Mouse (Mus musculus): ENCODE data around the gene Fam192a. TPM values are rescaled to one million over a fixed set of nuclear protein-coding genes. Genes with fewer than 3 reads are reported as not detected.
A peak's percentile ranks its signal among the peaks of the same experiment; 100 is the strongest.

Gene Fam192a
- polyA plus RNA-seq (2014; fragmentation: Nextera tagmentation; extraction: Ambion mirVana) = 57.1 and 72.0 TPM in 2 replicates

GRCm38 (mm10) chr8:94601607-94602385 lies at the start of gene Fam192a, which contains the start of gene Rspry1:
TSS of gene Fam192a (minus strand) at chr8:94601997.
TSS of gene Rspry1 (plus strand) at chr8:94601937.
- H3K9me3 ChIP-seq (ENCODE audit: control insufficient read depth, low read depth, low read length) = no peaks in the 10 kb centered on the region
- peak within 1 kb of the TSS; percentile 88 for H3K27ac ChIP-seq (ENCODE audit: low read length)
- peaks cover 14% of the 10 kb centered on the region for H3K4me1 ChIP-seq (ENCODE audit: control insufficient read depth, insufficient read depth, low read length)
- peak within 1 kb of the TSS; percentile 95 for H3K4me3 ChIP-seq (ENCODE audit: low read depth, low read length)
- H3K27me3 ChIP-seq (ENCODE audit: control insufficient read depth, insufficient read depth, low read length) = no peaks in the 10 kb centered on the region
- ATAC-seq (ENCODE audit: insufficient number of reproducible peaks, insufficient read depth, low FRiP score, low read depth) = peak; percentile 100
- peak within 1 kb of the TSS; percentile 90 for H3K9ac ChIP-seq (replicated peaks; ENCODE audit: low read depth, low read length)
- no peaks in the 10 kb centered on the region for H3K36me3 ChIP-seq (ENCODE audit: control insufficient read depth, insufficient read depth, low read length)
- WGBS = under 1% methylated on average over 55 of the region's 55 CpGs
- H3K4me2 ChIP-seq (replicated peaks; ENCODE audit: low read depth, low read length) = peak within 1 kb of the TSS; percentile 91

DNA sequence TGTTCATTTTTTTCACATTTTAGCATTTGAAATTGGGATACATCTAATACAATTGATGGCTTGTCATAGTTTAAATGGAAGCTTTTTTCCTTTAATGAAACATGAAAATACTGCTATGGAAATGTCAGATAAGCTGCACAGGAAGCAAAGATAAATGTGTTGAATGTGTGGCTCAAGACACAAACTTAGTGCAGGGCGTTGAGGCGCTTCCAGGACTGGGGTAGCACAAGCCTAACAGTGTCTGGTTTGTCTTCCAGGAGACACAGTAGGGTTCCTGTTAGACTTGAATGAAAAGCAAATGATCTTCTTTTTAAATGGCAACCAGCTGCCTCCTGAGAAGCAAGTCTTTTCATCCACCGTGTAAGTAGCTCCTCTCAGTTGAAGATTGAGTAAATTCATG lies 47.7 kb upstream of the Fam192a start:
- 78% methylated on average over 3 of the region's 3 CpGs for WGBS
- H3K27ac ChIP-seq (ENCODE audit: low read length) = no peak overlapping the region
- H3K9ac ChIP-seq (replicated peaks; ENCODE audit: low read depth, low read length) = no peak overlapping the region
- no peaks in the 10 kb centered on the region for H3K4me1 ChIP-seq (ENCODE audit: control insufficient read depth, insufficient read depth, low read length)
- peaks cover 38% of the 10 kb centered on the region for H3K36me3 ChIP-seq (ENCODE audit: control insufficient read depth, insufficient read depth, low read length)
- no peaks in the 10 kb centered on the region for H3K27me3 ChIP-seq (ENCODE audit: control insufficient read depth, insufficient read depth, low read length)
- H3K4me3 ChIP-seq (ENCODE audit: low read depth, low read length) = no peak overlapping the region
- no peaks in the 10 kb centered on the region for H3K9me3 ChIP-seq (ENCODE audit: control insufficient read depth, low read depth, low read length)
- H3K4me2 ChIP-seq (replicated peaks; ENCODE audit: low read depth, low read length) = no peak overlapping the region
- ATAC-seq (ENCODE audit: insufficient number of reproducible peaks, insufficient read depth, low FRiP score, low read depth) = no peak

DNA sequence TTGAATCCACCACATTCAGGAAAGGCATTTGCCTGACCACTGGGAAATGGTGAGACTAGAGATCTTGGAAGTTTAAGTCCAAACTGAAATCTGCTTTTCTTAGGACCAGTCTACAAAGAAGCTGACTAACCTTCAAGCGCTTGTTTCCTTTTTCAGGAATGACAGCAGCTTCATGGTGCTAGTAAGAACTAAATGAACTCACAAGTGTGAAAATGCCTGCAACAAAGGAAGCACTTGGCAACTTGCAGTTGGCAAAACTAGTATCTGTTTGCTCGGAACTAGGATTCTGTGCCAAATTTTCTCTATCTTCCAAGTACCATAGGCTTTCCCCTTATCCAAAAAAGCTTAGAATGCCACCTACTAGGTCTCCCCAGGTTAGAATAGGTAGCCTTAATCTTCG lies 44.4 kb upstream of the Fam192a start:
- WGBS = 93% methylated on average over 3 of the region's 3 CpGs
- H3K36me3 ChIP-seq (ENCODE audit: control insufficient read depth, insufficient read depth, low read length) = peaks cover 44% of the 10 kb centered on the region

GRCm38 (mm10) chr8:94645202-94645601 lies 43.4 kb upstream of the Fam192a start:
- H3K36me3 ChIP-seq (ENCODE audit: control insufficient read depth, insufficient read depth, low read length) = peaks cover 51% of the 10 kb centered on the region
- no peaks in the 10 kb centered on the region for H3K4me1 ChIP-seq (ENCODE audit: control insufficient read depth, insufficient read depth, low read length)
- H3K9me3 ChIP-seq (ENCODE audit: control insufficient read depth, low read depth, low read length) = no peaks in the 10 kb centered on the region
- WGBS = 42% methylated on average over 1 of the region's 1 CpGs
- no peak overlapping the region for H3K27ac ChIP-seq (ENCODE audit: low read length)
- no peak overlapping the region for H3K9ac ChIP-seq (replicated peaks; ENCODE audit: low read depth, low read length)
- H3K4me2 ChIP-seq (replicated peaks; ENCODE audit: low read depth, low read length) = no peak overlapping the region
- H3K4me3 ChIP-seq (ENCODE audit: low read depth, low read length) = no peak overlapping the region
- no peak for ATAC-seq (ENCODE audit: insufficient number of reproducible peaks, insufficient read depth, low FRiP score, low read depth)
- H3K27me3 ChIP-seq (ENCODE audit: control insufficient read depth, insufficient read depth, low read length) = no peaks in the 10 kb centered on the region

More for the DNA sequence above, 44.4 kb upstream of the Fam192a start:
- no peak overlapping the region for H3K4me3 ChIP-seq (ENCODE audit: low read depth, low read length)
- no peaks in the 10 kb centered on the region for H3K4me1 ChIP-seq (ENCODE audit: control insufficient read depth, insufficient read depth, low read length)
- ATAC-seq (ENCODE audit: insufficient number of reproducible peaks, insufficient read depth, low FRiP score, low read depth) = no peak
- H3K27ac ChIP-seq (ENCODE audit: low read length) = no peak overlapping the region
- H3K4me2 ChIP-seq (replicated peaks; ENCODE audit: low read depth, low read length) = no peak overlapping the region
- no peaks in the 10 kb centered on the region for H3K27me3 ChIP-seq (ENCODE audit: control insufficient read depth, insufficient read depth, low read length)
- H3K9me3 ChIP-seq (ENCODE audit: control insufficient read depth, low read depth, low read length) = no peaks in the 10 kb centered on the region
- H3K9ac ChIP-seq (replicated peaks; ENCODE audit: low read depth, low read length) = no peak overlapping the region

- ATAC-seq (ENCODE audit: insufficient number of reproducible peaks, insufficient read depth, low FRiP score, low read depth) = no peak
- no peak overlapping the region for H3K4me2 ChIP-seq (replicated peaks; ENCODE audit: low read depth, low read length)
- WGBS = 87% methylated on average over 3 of the region's 3 CpGs
- no peaks in the 10 kb centered on the region for H3K27me3 ChIP-seq (ENCODE audit: control insufficient read depth, insufficient read depth, low read length)
- H3K4me3 ChIP-seq (ENCODE audit: low read depth, low read length) = no peak overlapping the region
- H3K9me3 ChIP-seq (ENCODE audit: control insufficient read depth, low read depth, low read length) = no peaks in the 10 kb centered on the region
- no peak overlapping the region for H3K27ac ChIP-seq (ENCODE audit: low read length)
- no peak overlapping the region for H3K9ac ChIP-seq (replicated peaks; ENCODE audit: low read depth, low read length)
- peaks cover 70% of the 10 kb centered on the region for H3K36me3 ChIP-seq (ENCODE audit: control insufficient read depth, insufficient read depth, low read length)
- H3K4me1 ChIP-seq (ENCODE audit: control insufficient read depth, insufficient read depth, low read length) = no peaks in the 10 kb centered on the region
Observed at GRCm38 (mm10) chr8:94641938-94642337, 40.1 kb upstream of the Fam192a start.

- no peak for ATAC-seq (ENCODE audit: insufficient number of reproducible peaks, insufficient read depth, low FRiP score, low read depth)
- Histone ChIP-seq H3K36me3 (ENCODE audit: control insufficient read depth, insufficient read depth, low read length) (peaks cover 67% of the 10 kb centered on the region), H3K27ac (ENCODE audit: low read length) (no peak overlapping the region), H3K9me3 (ENCODE audit: control insufficient read depth, low read depth, low read length) (no peaks in the 10 kb centered on the region), H3K27me3 (ENCODE audit: control insufficient read depth, insufficient read depth, low read length) (no peaks in the 10 kb centered on the region), H3K9ac (replicated peaks; ENCODE audit: low read depth, low read length) (no peak overlapping the region), H3K4me3 (ENCODE audit: low read depth, low read length) (no peak overlapping the region), H3K4me1 (ENCODE audit: control insufficient read depth, insufficient read depth, low read length) (no peaks in the 10 kb centered on the region), H3K4me2 (replicated peaks; ENCODE audit: low read depth, low read length) (no peak overlapping the region)
- WGBS = 98% methylated on average over 2 of the region's 2 CpGs
Observed at GRCm38 (mm10) chr8:94641183-94641582, 39.4 kb upstream of the Fam192a start.

GRCm38 (mm10) chr8:94634211-94634610 lies 32.4 kb upstream of the Fam192a start:
- Histone ChIP-seq H3K9me3 (ENCODE audit: control insufficient read depth, low read depth, low read length) (no peaks in the 10 kb centered on the region), H3K4me2 (replicated peaks; ENCODE audit: low read depth, low read length) (no peak overlapping the region), H3K4me1 (ENCODE audit: control insufficient read depth, insufficient read depth, low read length) (no peaks in the 10 kb centered on the region), H3K27ac (ENCODE audit: low read length) (no peak overlapping the region), H3K9ac (replicated peaks; ENCODE audit: low read depth, low read length) (no peak overlapping the region), H3K36me3 (ENCODE audit: control insufficient read depth, insufficient read depth, low read length) (peaks cover 47% of the 10 kb centered on the region), H3K27me3 (ENCODE audit: control insufficient read depth, insufficient read depth, low read length) (no peaks in the 10 kb centered on the region), H3K4me3 (ENCODE audit: low read depth, low read length) (no peak overlapping the region)
- no peak for ATAC-seq (ENCODE audit: insufficient number of reproducible peaks, insufficient read depth, low FRiP score, low read depth)

DNA sequence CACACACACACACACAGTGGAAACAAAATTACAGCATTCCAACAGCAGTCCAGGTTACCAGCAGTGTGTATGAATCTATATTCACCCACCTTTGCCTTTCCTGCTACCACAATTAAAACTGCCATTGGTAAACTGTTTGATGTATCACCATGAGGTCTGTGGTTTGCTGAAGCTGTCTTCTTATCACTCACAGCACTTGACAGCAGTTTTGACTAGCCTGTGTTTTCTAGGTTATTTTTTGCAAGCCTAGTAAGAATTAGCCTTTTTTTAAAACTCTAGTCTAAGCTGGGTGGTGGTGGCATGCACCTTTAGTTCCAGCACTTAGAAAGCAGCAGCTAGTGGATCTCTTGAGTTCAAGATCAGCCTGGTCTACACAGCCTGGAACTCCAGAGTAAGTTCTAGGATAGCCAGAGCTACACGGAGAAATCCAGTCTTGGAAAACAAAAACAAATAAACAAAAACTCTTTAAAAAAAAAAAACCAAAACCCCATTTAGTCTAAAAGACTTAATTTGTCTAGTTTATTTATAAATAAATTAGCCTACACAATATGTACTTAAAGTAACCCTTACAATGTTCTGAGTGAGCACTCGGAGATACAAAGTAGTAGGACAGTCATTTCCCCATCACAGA lies 31.9 kb upstream of the Fam192a start:
- no peaks in the 10 kb centered on the region for H3K9me3 ChIP-seq (ENCODE audit: control insufficient read depth, low read depth, low read length)
- no peaks in the 10 kb centered on the region for H3K4me1 ChIP-seq (ENCODE audit: control insufficient read depth, insufficient read depth, low read length)
- peaks cover 46% of the 10 kb centered on the region for H3K36me3 ChIP-seq (ENCODE audit: control insufficient read depth, insufficient read depth, low read length)
- 83% methylated on average over 2 of the region's 2 CpGs for WGBS
- H3K4me3 ChIP-seq (ENCODE audit: low read depth, low read length) = no peak overlapping the region
- H3K9ac ChIP-seq (replicated peaks; ENCODE audit: low read depth, low read length) = no peak overlapping the region
- no peak overlapping the region for H3K27ac ChIP-seq (ENCODE audit: low read length)
- H3K4me2 ChIP-seq (replicated peaks; ENCODE audit: low read depth, low read length) = no peak overlapping the region
- H3K27me3 ChIP-seq (ENCODE audit: control insufficient read depth, insufficient read depth, low read length) = no peaks in the 10 kb centered on the region
- ATAC-seq (ENCODE audit: insufficient number of reproducible peaks, insufficient read depth, low FRiP score, low read depth) = no peak

Measured in stomach, embryonic 14.5 days (tissue).